Mouse (Mus musculus): Measurements from ENCODE around the gene Arhgap33. TPM values are rescaled to one million over a fixed set of nuclear protein-coding genes. Genes with fewer than 3 reads are reported as not detected.
"Not testable (repeated sequence)": the region's sequence is repeated elsewhere in the genome, so short reads cannot be mapped to it uniquely, and the experiment has no call there.

Arhgap33 gene
- polyA plus RNA-seq, 1 experiment from 2014 or later = 1.5 TPM

- DNase-seq (ENCODE audit: low spot score); H3K27ac ChIP-seq (replicated peaks); H3K4me1 ChIP-seq (replicated peaks; ENCODE audit: control insufficient read depth, insufficient read depth); H3K9me3 ChIP-seq (ENCODE audit: control insufficient read depth, low read length); H3K4me3 ChIP-seq (ENCODE audit: low read depth, low read length); H3K36me3 ChIP-seq (ENCODE audit: control insufficient read depth, insufficient read depth, low read length); H3K27me3 ChIP-seq (ENCODE audit: control insufficient read depth, insufficient read depth, low read length); ATAC-seq (ENCODE audit: low FRiP score, low TSS enrichment); H3K9ac ChIP-seq (ENCODE audit: low read length); H3K4me2 ChIP-seq (replicated peaks; ENCODE audit: low read depth): not testable (repeated sequence)
- WGBS = 78% methylated on average over 5 of the region's 5 CpGs
- TF ChIP-seq CTCF (IDR thresholded peaks at IDR 0.05; ENCODE audit: low read depth) = peak; percentile 49
Measured at GRCm38 (mm10) chr7:30501159-30501558, 33.7 kb downstream of the Arhgap33 start.

DNA sequence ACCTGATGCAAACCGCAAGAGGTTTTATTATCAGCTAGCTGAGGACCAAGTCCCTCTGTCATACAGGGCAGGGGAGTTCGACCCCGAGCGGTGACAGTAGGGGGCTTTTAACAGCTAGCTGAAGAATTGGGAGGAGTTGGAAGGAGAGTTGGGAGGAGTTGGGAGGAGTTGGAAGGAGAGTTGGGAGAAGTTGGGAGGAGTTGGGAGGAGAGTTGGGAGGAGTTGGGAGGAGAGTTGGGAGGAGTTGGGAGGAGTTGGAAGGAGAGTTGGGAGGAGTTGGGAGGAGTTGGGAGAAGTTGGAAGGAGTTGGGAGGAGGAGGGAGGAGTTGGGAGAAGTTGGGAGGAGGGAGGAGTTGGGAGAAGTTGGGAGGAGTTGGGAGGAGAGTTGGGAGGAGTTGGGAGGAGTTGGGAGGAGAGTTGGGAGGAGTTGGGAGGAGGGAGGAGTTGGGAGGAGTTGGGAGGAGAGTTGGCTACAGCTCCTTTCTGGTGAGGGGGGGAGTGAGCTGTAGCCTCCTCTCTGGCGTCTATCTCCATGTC, 39.3 kb downstream of the Arhgap33 start:
- not testable (repeated sequence) for DNase-seq (ENCODE audit: low spot score); H3K4me2 ChIP-seq (replicated peaks; ENCODE audit: low read depth); H3K27ac ChIP-seq (replicated peaks); H3K27me3 ChIP-seq (ENCODE audit: control insufficient read depth, insufficient read depth, low read length); H3K4me1 ChIP-seq (replicated peaks; ENCODE audit: control insufficient read depth, insufficient read depth); H3K9me3 ChIP-seq (ENCODE audit: control insufficient read depth, low read length); H3K36me3 ChIP-seq (ENCODE audit: control insufficient read depth, insufficient read depth, low read length); H3K9ac ChIP-seq (ENCODE audit: low read length); ATAC-seq (ENCODE audit: low FRiP score, low TSS enrichment); H3K4me3 ChIP-seq (ENCODE audit: low read depth, low read length)
- 49% methylated on average over 4 of the region's 5 CpGs for WGBS

- Histone ChIP-seq H3K9ac (ENCODE audit: low read length) (no peak within 1 kb of the TSS), H3K4me2 (replicated peaks; ENCODE audit: low read depth) (no peak within 1 kb of the TSS), H3K4me1 (replicated peaks; ENCODE audit: control insufficient read depth, insufficient read depth) (no peaks in the 10 kb centered on the region), H3K36me3 (ENCODE audit: control insufficient read depth, insufficient read depth, low read length) (no peaks in the 10 kb centered on the region), H3K27me3 (ENCODE audit: control insufficient read depth, insufficient read depth, low read length) (no peaks in the 10 kb centered on the region), H3K4me3 (ENCODE audit: low read depth, low read length) (no peak within 1 kb of the TSS), H3K9me3 (ENCODE audit: control insufficient read depth, low read length) (no peaks in the 10 kb centered on the region), H3K27ac (replicated peaks) (no peak within 1 kb of the TSS)
- no peak; the same call in 1 of the 2 replicates for TF ChIP-seq CTCF (IDR thresholded peaks at IDR 0.05; ENCODE audit: low read depth)
- TF ChIP-seq EP300 (optimal IDR thresholded peaks at IDR 0.05) = no peak
- no peak for ATAC-seq (ENCODE audit: low FRiP score, low TSS enrichment)
- 38% methylated on average over 11 of the region's 11 CpGs for WGBS
- no peak for DNase-seq (ENCODE audit: low spot score)
Measured at GRCm38 (mm10) chr7:30493401-30493931, 41.4 kb downstream of the Arhgap33 start, which contains the start of gene Prodh2. Gene Prodh2 (plus strand): TSS chr7:30493622.

- H3K4me3 ChIP-seq (ENCODE audit: low read depth, low read length) = no peak overlapping the region
- WGBS = 13% methylated on average over 4 of the region's 4 CpGs
- H3K27me3 ChIP-seq (ENCODE audit: control insufficient read depth, insufficient read depth, low read length) = no peaks in the 10 kb centered on the region
- H3K9ac ChIP-seq (ENCODE audit: low read length) = no peak overlapping the region
- DNase-seq (ENCODE audit: low spot score) = peak; percentile 70
- no peaks in the 10 kb centered on the region for H3K36me3 ChIP-seq (ENCODE audit: control insufficient read depth, insufficient read depth, low read length)
- H3K27ac ChIP-seq (replicated peaks) = no peak overlapping the region
- no peaks in the 10 kb centered on the region for H3K4me1 ChIP-seq (replicated peaks; ENCODE audit: control insufficient read depth, insufficient read depth)
- ATAC-seq (ENCODE audit: low FRiP score, low TSS enrichment) = no peak
- no peaks in the 10 kb centered on the region for H3K9me3 ChIP-seq (ENCODE audit: control insufficient read depth, low read length)
- no peak overlapping the region for H3K4me2 ChIP-seq (replicated peaks; ENCODE audit: low read depth)
- TF ChIP-seq EP300 (optimal IDR thresholded peaks at IDR 0.05) (no peak), CTCF (IDR thresholded peaks at IDR 0.05; ENCODE audit: low read depth) (peak; percentile 85)
Measured at GRCm38 (mm10) chr7:30492765-30493164, 42.1 kb downstream of the Arhgap33 start.

DNA sequence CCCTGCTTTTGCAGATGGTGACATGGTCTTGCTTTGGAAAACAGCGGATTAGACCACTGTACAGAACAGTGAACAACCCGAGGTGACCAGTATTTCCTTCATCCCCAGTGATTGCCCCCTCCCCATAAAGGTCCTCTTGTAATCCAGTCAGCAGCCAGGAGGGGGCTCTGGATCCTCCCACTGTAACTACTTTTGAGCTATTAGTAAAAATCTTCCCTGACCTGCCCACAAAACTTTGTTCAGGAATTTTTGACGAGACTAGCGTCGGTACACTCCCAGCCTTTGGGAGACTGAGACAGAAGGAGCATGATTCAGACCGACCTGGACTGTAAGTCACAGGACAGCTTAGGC, 43.9 kb downstream of the Arhgap33 start:
- no peaks in the 10 kb centered on the region for H3K36me3 ChIP-seq (ENCODE audit: control insufficient read depth, insufficient read depth, low read length)
- no peaks in the 10 kb centered on the region for H3K4me1 ChIP-seq (replicated peaks; ENCODE audit: control insufficient read depth, insufficient read depth)

GRCm38 (mm10) chr7:30490251-30490956, 44.5 kb downstream of the Arhgap33 start:
- Histone ChIP-seq H3K4me3 (ENCODE audit: low read depth, low read length) (no peak overlapping the region), H3K27me3 (ENCODE audit: control insufficient read depth, insufficient read depth, low read length) (no peaks in the 10 kb centered on the region), H3K9me3 (ENCODE audit: control insufficient read depth, low read length) (no peaks in the 10 kb centered on the region), H3K36me3 (ENCODE audit: control insufficient read depth, insufficient read depth, low read length) (no peaks in the 10 kb centered on the region), H3K4me2 (replicated peaks; ENCODE audit: low read depth) (no peak overlapping the region), H3K4me1 (replicated peaks; ENCODE audit: control insufficient read depth, insufficient read depth) (no peaks in the 10 kb centered on the region), H3K27ac (replicated peaks) (no peak overlapping the region), H3K9ac (ENCODE audit: low read length) (no peak overlapping the region)
- DNase-seq (ENCODE audit: low spot score) = peak; percentile 34
- TF ChIP-seq EP300 (optimal IDR thresholded peaks at IDR 0.05) (no peak), CTCF (IDR thresholded peaks at IDR 0.05; ENCODE audit: low read depth) (peak; percentile 79)
- 29% methylated on average over 16 of the region's 16 CpGs for WGBS
- no peak for ATAC-seq (ENCODE audit: low FRiP score, low TSS enrichment)

More for the DNA sequence above, 43.9 kb downstream of the Arhgap33 start:
- Histone ChIP-seq H3K4me2 (replicated peaks; ENCODE audit: low read depth) (no peak overlapping the region), H3K9ac (ENCODE audit: low read length) (no peak overlapping the region), H3K27ac (replicated peaks) (no peak overlapping the region), H3K9me3 (ENCODE audit: control insufficient read depth, low read length) (no peaks in the 10 kb centered on the region), H3K27me3 (ENCODE audit: control insufficient read depth, insufficient read depth, low read length) (no peaks in the 10 kb centered on the region), H3K4me3 (ENCODE audit: low read depth, low read length) (no peak overlapping the region)
- TF ChIP-seq EP300 (optimal IDR thresholded peaks at IDR 0.05) (no peak), CTCF (IDR thresholded peaks at IDR 0.05; ENCODE audit: low read depth) (no peak)
- WGBS = 10% methylated on average over 6 of the region's 6 CpGs
- ATAC-seq (ENCODE audit: low FRiP score, low TSS enrichment) = no peak
- DNase-seq (ENCODE audit: low spot score) = no peak
